Mouse (Mus musculus) neural tube, embryonic 13.5 days (tissue): ENCODE measurements around the gene Plekhh3. TPM values are rescaled to one million over a fixed set of nuclear protein-coding genes. Genes with fewer than 3 reads are reported as not detected.

ENCODE experiments used
- ATAC-seq: fragments of 200-750 bp; cut with Nextera tagmentation; 2 replicates; pipeline ENCODE4 v1.8.0; 2017; ENCODE audit warnings: low read depth, mild to moderate bottlenecking, moderate TSS enrichment, moderate library complexity
- H3K27ac ChIP-seq: fragments of 300-500 bp; sonication (generic); replicated peaks from 2 replicates; pipeline ENCODE4 v1.5.1; 2015; ENCODE audit warnings: moderate library complexity, mild to moderate bottlenecking, inconsistent platforms
- H3K27me3 ChIP-seq: fragments of 300-500 bp; sonication (generic); 2 replicates; pipeline ENCODE4 v1.6.1; 2015; ENCODE audit warnings: mild to moderate bottlenecking, inconsistent platforms
- H3K36me3 ChIP-seq: fragments of 300-500 bp; sonication (generic); 2 replicates; pipeline ENCODE4 v1.6.1; 2015; ENCODE audit warnings: mild to moderate bottlenecking, inconsistent platforms
- H3K4me1 ChIP-seq: fragments of 300-500 bp; sonication (generic); replicated peaks from 2 replicates; pipeline ENCODE4 v1.6.1; 2015; ENCODE audit warnings: inconsistent platforms
- H3K4me2 ChIP-seq: fragments of 300-500 bp; sonication (generic); 2 replicates; pipeline ENCODE4 v1.6.1; 2015; ENCODE audit warnings: inconsistent platforms, mild to moderate bottlenecking, moderate library complexity
- H3K4me3 ChIP-seq: fragments of 300-500 bp; sonication (generic); 2 replicates; pipeline ENCODE4 v1.5.1; 2015; ENCODE audit warnings: mild to moderate bottlenecking, inconsistent platforms
- H3K9ac ChIP-seq: fragments of 300-500 bp; sonication (generic); 2 replicates; pipeline ENCODE4 v1.6.1; 2015; ENCODE audit warnings: moderate library complexity, mild to moderate bottlenecking, inconsistent platforms
- H3K9me3 ChIP-seq: fragments of 300-500 bp; sonication (generic); 2 replicates; pipeline ENCODE4 v1.6.1; 2016; ENCODE audit warnings: inconsistent platforms
- WGBS: fragments of 180-500 bp; shearing (Covaris S2); methylation state at CpG from one replicate; pipeline ENCODE4 v1.1.7; 2015; 5-methylcytosine and 5-hydroxymethylcytosine counted together
- polyA plus RNA-seq: library from polyadenylated mRNA; unstranded; fragments of >200 nt; fragmentation: Nextera tagmentation; extraction: Ambion mirVana; gene quantifications from 2 replicates; pipeline ENCODE4 v1.2.1, GENCODE M21; 2015

The Plekhh3 gene
- 10.3 and 13.0 TPM in 2 replicates for polyA plus RNA-seq

DNA sequence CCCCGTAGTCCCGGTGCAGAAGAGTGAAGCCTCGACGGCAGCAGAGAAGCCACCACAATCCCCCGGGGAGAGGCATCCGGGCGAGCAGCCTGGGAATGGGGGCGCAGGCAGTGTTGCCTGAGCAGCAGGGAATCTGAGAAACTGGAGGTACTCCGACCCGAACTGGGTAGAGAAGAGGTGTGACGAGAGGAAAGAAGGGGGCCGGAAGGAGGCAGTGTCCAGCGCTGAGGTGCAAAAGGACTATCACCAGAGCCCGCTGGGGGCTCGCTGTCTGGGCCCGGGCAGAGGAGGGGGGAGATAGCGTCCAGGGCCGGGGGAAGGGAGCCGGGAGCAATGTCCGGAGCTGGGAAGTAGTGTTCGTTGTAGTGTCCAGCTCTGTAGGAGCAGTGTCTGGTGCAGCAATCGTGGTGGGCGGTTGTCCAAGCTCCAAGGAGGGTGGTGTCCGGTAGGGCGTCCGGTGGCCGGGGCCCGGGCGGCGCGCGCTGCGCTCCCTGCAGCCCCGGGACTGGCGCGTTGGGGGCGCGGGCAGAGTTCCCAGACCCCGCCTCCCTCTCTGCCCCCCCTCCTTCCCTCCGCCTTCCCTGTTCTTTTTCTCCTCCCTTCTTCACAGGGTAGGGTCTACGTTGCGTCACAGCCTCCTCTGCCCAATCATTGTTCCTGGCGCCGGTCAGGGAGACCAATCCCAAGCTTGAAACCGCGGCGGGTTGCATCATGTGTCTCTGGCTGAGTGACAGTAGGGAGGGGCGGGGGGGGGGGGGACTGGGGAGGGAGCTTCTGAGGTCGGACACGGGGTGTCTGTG is at the start of gene Plekhh3:
TSS of gene Plekhh3 (minus strand) at position 541 of the 800 bp plus-strand sequence.
- Histone ChIP-seq H3K27me3 (peaks cover 63% of the 10 kb centered on the region), H3K4me2 (peak within 1 kb of the TSS; percentile 87), H3K27ac (peak within 1 kb of the TSS; percentile 90), H3K4me3 (peak within 1 kb of the TSS; percentile 63), H3K4me1 (peaks cover 78% of the 10 kb centered on the region), H3K9ac (peak within 1 kb of the TSS; percentile 78), H3K9me3 (no peaks in the 10 kb centered on the region), H3K36me3 (peaks cover 20% of the 10 kb centered on the region)
- ATAC-seq, result peak; percentile 97
- under 1% methylated on average over 48 of the region's 50 CpGs for WGBS

DNA sequence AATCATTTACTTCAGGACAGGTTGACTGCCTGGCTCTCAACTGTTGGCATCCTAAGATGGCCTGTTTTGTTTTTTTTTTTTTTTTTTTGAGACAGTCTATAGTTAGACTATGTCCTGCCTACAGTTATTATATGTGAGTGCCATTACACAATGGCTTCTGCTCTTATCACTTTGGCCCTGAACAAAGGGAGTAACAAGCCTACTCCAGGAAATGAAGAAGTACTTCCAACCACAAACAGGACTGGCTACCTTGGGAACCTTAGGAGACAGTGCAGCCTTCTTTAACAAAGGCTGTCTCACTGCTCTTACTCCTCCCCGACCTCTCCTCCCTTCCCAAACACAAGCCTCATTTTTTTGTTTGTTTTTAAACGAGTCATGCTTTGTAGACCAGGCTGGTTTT is 49.7 kb upstream of the Plekhh3 start:
- Histone ChIP-seq H3K9me3 (no peaks in the 10 kb centered on the region), H3K4me2 (no peak overlapping the region), H3K9ac (no peak overlapping the region), H3K36me3 (peaks cover 10% of the 10 kb centered on the region), H3K27ac (no peak overlapping the region), H3K4me1 (peaks cover 8% of the 10 kb centered on the region), H3K4me3 (no peak overlapping the region), H3K27me3 (no peaks in the 10 kb centered on the region)
- no peak for ATAC-seq
- WGBS, result 63% methylated on average over 2 of the region's 2 CpGs

DNA sequence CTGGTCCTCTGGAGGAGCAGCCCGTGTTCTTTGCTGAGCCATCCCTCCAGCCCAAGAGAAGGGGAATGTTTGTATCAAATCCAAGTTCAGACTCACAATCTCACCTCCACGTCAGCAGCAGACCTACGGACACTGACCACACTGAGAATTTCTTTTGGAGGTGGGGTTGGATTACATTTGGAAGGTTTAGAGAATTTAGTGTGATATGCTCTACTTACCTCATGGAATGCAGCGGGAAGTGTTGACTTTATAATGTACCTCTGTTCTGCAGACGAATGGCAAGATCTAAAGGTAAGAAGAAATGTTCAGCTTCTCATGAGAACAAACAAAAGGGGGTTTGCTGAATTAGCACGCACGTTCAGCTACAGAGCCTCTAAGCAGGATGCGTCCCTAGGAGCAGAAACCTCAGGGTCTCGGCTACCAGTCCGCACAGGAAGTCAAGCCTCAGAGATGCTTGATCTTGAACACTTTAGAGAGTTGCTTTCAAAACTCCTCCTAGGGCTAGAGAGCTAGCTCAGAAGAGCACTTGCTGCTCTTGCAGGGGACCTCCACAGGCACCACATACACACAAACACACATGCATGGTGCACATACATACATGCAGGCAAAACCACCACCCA is 47.4 kb upstream of the Plekhh3 start:
- Histone ChIP-seq H3K4me2 (no peak overlapping the region), H3K27me3 (no peaks in the 10 kb centered on the region), H3K27ac (no peak overlapping the region), H3K4me1 (no peaks in the 10 kb centered on the region), H3K4me3 (no peak overlapping the region), H3K9ac (no peak overlapping the region), H3K36me3 (peaks cover 31% of the 10 kb centered on the region), H3K9me3 (no peaks in the 10 kb centered on the region)
- no peak for ATAC-seq
- WGBS, result 85% methylated on average over 10 of the region's 10 CpGs

DNA sequence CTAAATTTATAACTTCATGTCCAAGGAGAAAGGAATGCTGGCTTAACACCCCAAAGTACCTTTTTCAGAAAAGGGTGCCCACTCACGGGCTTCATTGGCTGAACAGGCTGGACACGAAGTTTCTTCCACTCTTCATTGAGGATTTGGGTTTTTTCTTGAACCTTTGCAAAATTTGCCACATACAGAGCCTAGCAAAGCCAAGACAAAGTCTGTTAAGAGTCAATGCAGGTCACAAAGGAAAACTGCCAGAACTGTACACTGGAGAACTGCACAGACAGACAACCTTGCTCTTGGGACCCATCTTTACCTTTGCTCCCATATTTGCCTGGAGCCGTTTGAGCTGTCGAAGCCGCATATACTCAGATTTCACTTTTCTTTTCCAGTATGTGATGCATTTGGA is 45.8 kb upstream of the Plekhh3 start:
- H3K4me2 ChIP-seq, result no peak overlapping the region
- peaks cover 42% of the 10 kb centered on the region for H3K36me3 ChIP-seq
- H3K9ac ChIP-seq, result no peak overlapping the region
- ATAC-seq, result no peak
- no peak overlapping the region for H3K4me3 ChIP-seq
- WGBS, result 91% methylated on average over 5 of the region's 5 CpGs
- H3K27ac ChIP-seq, result no peak overlapping the region
- no peaks in the 10 kb centered on the region for H3K4me1 ChIP-seq
- H3K27me3 ChIP-seq, result no peaks in the 10 kb centered on the region
- no peaks in the 10 kb centered on the region for H3K9me3 ChIP-seq

DNA sequence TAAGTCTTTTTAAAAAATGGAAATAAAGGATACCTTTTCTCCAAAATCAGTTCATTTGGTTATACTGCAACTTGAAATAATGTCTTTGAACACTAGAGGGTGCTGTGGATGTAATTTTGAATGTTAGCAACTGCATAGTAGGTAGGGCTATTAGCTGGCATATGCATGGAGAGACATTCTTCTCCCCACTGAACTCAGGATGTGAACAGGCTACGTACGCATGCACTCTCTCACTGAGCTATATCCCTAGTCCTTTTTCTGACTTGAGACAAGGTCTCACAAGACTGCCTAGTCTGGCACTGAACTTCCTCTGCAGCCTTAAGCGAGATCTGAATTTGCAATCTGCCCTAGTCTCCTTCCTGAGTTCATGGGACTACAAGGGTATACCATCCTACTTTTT is 40.8 kb upstream of the Plekhh3 start:
- Histone ChIP-seq H3K4me2 (no peak overlapping the region), H3K4me1 (no peaks in the 10 kb centered on the region), H3K36me3 (peaks cover 75% of the 10 kb centered on the region), H3K27ac (no peak overlapping the region), H3K9ac (no peak overlapping the region), H3K9me3 (no peaks in the 10 kb centered on the region), H3K4me3 (no peak overlapping the region), H3K27me3 (no peaks in the 10 kb centered on the region)
- 47% methylated on average over 3 of the region's 3 CpGs for WGBS
- ATAC-seq, result peak; percentile 85; the same call in 1 of the 2 replicates

DNA sequence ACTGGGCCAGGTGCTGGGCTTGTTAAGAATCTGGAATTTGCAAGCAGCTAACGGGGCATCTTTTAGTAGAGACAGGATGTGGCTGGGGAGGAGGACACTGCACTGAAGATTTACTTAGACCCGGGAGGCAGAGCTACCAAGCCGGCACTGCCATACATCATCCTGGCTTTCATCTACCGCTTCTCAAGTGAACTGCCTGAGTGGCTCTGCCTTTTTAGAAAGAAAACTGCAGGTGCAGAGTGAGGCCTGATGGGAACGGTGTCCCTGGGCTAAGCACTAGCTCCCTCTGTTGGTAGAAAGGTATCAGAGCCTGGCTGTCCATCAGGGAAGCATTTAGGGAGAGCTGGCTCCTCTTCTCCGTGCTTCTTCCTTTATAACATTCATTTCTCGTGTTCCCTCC is 29.8 kb upstream of the Plekhh3 start:
- no peak overlapping the region for H3K27ac ChIP-seq
- peaks cover 57% of the 10 kb centered on the region for H3K36me3 ChIP-seq
- no peak; the same call in 1 of the 2 replicates for ATAC-seq
- H3K9me3 ChIP-seq, result no peaks in the 10 kb centered on the region
- no peaks in the 10 kb centered on the region for H3K27me3 ChIP-seq
- H3K4me3 ChIP-seq, result no peak overlapping the region
- H3K9ac ChIP-seq, result no peak overlapping the region; the same call in 1 of the 2 replicates
- WGBS, result 14% methylated on average over 7 of the region's 7 CpGs
- 0 out of 2 replicates have a peak, but pooled peaks cover 4% of the 10 kb centered on the region for H3K4me1 ChIP-seq
- H3K4me2 ChIP-seq, result no peak overlapping the region

DNA sequence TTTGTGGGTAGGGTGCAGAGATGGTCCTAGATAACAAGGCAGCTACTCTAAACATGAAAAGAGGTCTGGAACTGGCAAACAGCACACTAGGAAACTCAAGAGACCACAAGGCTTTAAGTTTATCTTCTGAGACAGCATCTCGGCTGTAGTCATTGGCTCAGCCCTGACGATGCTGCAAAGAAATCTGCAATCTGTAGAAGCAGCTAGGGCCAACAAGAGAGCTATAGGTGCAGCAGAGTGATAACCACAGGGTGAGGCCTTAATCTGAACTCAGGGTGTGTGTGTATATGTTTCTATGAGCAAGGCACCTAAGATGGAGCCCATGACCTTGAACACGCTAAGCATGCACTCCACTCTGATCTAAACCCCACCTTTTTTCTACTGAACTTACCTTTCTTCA is 28.4 kb upstream of the Plekhh3 start:
- no peak for ATAC-seq
- Histone ChIP-seq H3K4me2 (no peak overlapping the region), H3K4me1 (0 out of 2 replicates have a peak, but pooled peaks cover 4% of the 10 kb centered on the region), H3K27me3 (no peaks in the 10 kb centered on the region), H3K9ac (no peak overlapping the region), H3K4me3 (no peak overlapping the region), H3K27ac (no peak overlapping the region), H3K9me3 (no peaks in the 10 kb centered on the region), H3K36me3 (peaks cover 70% of the 10 kb centered on the region)
- WGBS, result 94% methylated on average over 3 of the region's 3 CpGs

DNA sequence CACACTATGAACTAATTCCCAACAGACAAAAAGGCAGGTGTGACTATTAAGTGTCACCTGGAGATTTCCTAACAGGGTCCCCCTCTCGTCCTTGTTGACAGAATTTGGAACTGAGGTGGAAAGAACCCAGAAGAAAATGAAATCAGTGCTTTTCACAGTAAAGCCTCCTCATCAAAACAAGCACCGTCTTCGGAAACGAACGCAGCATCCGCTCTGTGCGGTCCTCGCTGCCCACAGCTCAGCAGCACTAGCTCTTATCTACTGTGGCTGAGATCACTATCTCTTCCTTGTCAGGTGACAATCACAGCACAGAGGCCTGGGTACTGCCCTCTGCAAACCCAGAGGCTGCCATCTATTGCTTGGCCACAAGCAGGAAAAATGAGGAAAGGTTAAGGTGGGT is 25.0 kb upstream of the Plekhh3 start:
- Histone ChIP-seq H3K27ac (no peak overlapping the region), H3K4me1 (peaks cover 8% of the 10 kb centered on the region), H3K4me3 (no peak overlapping the region), H3K9me3 (no peaks in the 10 kb centered on the region), H3K9ac (no peak overlapping the region), H3K36me3 (peaks cover 70% of the 10 kb centered on the region), H3K27me3 (no peaks in the 10 kb centered on the region), H3K4me2 (no peak overlapping the region)
- 93% methylated on average over 8 of the region's 8 CpGs for WGBS
- no peak for ATAC-seq

DNA sequence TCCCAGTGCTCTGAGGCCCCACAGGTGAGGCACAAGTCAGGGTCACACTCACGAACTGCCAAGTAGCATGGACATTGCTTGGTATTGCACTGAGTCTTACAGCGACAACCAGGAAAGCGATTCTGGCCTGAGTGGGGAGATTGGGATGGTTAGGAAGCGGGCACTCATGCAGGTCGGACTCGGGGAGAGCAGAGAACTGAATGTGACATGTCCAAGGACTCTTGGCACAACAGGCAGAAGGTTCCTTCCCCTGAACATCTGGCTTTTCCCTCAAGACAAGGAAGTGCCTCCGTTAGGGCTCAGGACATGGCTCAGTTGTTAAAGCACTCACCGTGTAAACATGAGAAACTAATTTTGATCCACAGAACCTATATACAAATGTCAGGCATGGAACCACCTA is 24.4 kb upstream of the Plekhh3 start:
- peaks cover 11% of the 10 kb centered on the region for H3K4me1 ChIP-seq
- ATAC-seq, result no peak
- WGBS, result 88% methylated on average over 8 of the region's 8 CpGs
- H3K4me2 ChIP-seq, result no peak overlapping the region
- H3K4me3 ChIP-seq, result no peak overlapping the region
- H3K27me3 ChIP-seq, result no peaks in the 10 kb centered on the region
- no peak overlapping the region for H3K9ac ChIP-seq
- H3K27ac ChIP-seq, result no peak overlapping the region
- no peaks in the 10 kb centered on the region for H3K9me3 ChIP-seq
- H3K36me3 ChIP-seq, result peaks cover 67% of the 10 kb centered on the region

DNA sequence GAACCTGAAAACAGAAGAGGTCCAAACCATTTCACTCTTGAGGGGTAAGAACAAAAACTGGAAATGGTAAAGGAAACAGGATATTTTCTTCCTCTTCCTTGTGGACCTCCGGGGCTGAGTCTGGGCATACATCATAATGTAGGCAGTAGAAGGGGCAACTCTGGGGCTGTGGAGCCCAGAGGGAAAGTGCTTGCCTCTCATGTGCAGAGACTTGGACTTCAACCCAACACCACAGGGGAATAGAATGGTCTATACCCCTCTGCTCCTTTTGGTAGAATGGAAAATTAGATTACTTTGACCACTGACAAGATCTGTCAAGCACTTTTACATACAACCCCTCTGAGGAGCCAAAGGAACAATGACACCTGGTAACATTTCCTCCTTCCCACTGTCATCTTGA is 23.9 kb upstream of the Plekhh3 start:
- Histone ChIP-seq H3K9me3 (no peaks in the 10 kb centered on the region), H3K9ac (no peak overlapping the region), H3K27me3 (no peaks in the 10 kb centered on the region), H3K4me3 (no peak overlapping the region), H3K4me1 (peaks cover 15% of the 10 kb centered on the region), H3K36me3 (peaks cover 62% of the 10 kb centered on the region), H3K4me2 (no peak overlapping the region), H3K27ac (no peak overlapping the region)
- 86% methylated on average over 1 of the region's 1 CpGs for WGBS
- ATAC-seq, result no peak

DNA sequence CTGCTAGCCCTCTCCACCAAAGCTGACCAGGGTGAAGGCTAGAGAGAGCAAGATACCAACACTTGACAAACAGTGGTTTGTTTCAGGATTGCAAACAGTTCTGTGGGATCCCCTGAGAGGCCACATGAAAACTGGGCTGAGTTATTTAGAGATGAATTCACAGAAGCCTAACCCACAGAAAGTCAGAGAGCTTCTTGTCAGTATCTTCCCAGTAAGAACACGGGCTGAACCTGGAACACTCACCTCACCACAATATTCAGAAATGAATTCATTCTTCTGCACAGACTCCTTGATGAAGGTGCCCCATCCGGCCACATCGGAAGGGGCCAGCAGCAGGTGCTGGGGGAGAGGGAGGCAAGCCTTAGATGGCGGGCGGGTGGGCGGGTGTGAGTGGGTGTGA is 23.5 kb upstream of the Plekhh3 start:
- Histone ChIP-seq H3K36me3 (peaks cover 58% of the 10 kb centered on the region), H3K9me3 (no peaks in the 10 kb centered on the region), H3K4me1 (peaks cover 20% of the 10 kb centered on the region), H3K4me2 (no peak overlapping the region), H3K4me3 (no peak overlapping the region), H3K9ac (no peak overlapping the region), H3K27ac (no peak overlapping the region), H3K27me3 (no peaks in the 10 kb centered on the region)
- no peak for ATAC-seq
- WGBS, result 85% methylated on average over 6 of the region's 6 CpGs

DNA sequence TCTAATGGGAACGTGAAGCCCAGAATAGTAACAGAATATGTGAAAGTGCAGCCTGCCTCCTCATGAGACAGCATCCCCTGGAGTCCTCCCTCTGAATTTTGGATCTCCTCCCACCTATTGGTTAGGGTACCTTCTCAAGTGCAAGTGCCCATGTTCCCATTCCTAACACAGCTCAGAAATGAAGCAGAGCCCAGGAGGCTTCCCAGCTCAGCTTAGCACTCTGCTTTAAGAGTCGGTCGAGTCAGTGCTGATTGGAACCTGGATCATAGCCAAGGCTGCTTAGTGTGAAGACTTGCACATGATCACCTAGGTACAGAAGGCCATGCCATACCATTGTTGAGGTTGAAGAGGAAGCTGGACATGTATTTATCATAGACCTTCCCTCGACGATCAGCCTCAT is 23.0 kb upstream of the Plekhh3 start:
- Histone ChIP-seq H3K9ac (no peak overlapping the region), H3K27ac (no peak overlapping the region), H3K4me2 (no peak overlapping the region), H3K4me3 (no peak overlapping the region), H3K9me3 (no peaks in the 10 kb centered on the region), H3K27me3 (no peaks in the 10 kb centered on the region), H3K4me1 (peaks cover 25% of the 10 kb centered on the region), H3K36me3 (peaks cover 53% of the 10 kb centered on the region)
- WGBS, result 83% methylated on average over 5 of the region's 5 CpGs
- no peak for ATAC-seq
